Mouse (Mus musculus): ENCODE data around the gene Sccpdh. TPM values are rescaled to one million over a fixed set of nuclear protein-coding genes. Genes with fewer than 3 reads are reported as not detected.

The Sccpdh gene
- polyA plus RNA-seq, 1 experiment from 2014 or later: 114 TPM

DNA sequence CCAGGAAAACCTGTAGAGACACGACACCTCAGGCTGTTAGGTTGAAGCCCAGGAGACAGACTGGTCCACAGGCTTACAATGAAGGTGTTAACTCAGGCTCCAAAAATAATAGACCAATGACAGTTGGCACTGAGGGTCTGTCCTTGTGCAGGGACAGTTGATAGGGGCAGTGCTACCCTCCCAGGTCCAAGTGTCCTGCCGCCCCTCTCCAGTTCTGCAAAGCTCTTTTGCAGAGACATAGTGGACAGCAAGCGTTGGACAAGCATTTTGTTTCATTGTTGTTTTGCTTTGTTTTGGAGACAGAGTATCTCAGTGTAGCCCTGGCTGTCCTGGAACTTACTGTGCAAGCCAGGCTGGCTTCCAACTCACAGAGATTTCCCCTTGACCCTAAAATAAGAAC, 63.4 kb downstream of the Sccpdh start:
- Histone ChIP-seq H3K27ac (ENCODE audit: low read depth, low read length) (no peak overlapping the region), H3K4me1 (ENCODE audit: control insufficient read depth, insufficient read depth, low read length) (no peaks in the 10 kb centered on the region), H3K27me3 (replicated peaks; ENCODE audit: control insufficient read depth, insufficient read depth, low read length) (no peaks in the 10 kb centered on the region), H3K4me2 (ENCODE audit: low read length) (no peak overlapping the region), H3K9me3 (replicated peaks; ENCODE audit: control insufficient read depth, low read length) (no peaks in the 10 kb centered on the region), H3K36me3 (ENCODE audit: control insufficient read depth, insufficient read depth, low read length) (no peaks in the 10 kb centered on the region), H3K4me3 (ENCODE audit: low read depth, low read length) (no peak overlapping the region), H3K9ac (ENCODE audit: low read length) (no peak overlapping the region)
- WGBS: 90% methylated on average over 3 of the region's 3 CpGs
- no peak for ATAC-seq
- no peak for DNase-seq (ENCODE audit: low spot score)

DNA sequence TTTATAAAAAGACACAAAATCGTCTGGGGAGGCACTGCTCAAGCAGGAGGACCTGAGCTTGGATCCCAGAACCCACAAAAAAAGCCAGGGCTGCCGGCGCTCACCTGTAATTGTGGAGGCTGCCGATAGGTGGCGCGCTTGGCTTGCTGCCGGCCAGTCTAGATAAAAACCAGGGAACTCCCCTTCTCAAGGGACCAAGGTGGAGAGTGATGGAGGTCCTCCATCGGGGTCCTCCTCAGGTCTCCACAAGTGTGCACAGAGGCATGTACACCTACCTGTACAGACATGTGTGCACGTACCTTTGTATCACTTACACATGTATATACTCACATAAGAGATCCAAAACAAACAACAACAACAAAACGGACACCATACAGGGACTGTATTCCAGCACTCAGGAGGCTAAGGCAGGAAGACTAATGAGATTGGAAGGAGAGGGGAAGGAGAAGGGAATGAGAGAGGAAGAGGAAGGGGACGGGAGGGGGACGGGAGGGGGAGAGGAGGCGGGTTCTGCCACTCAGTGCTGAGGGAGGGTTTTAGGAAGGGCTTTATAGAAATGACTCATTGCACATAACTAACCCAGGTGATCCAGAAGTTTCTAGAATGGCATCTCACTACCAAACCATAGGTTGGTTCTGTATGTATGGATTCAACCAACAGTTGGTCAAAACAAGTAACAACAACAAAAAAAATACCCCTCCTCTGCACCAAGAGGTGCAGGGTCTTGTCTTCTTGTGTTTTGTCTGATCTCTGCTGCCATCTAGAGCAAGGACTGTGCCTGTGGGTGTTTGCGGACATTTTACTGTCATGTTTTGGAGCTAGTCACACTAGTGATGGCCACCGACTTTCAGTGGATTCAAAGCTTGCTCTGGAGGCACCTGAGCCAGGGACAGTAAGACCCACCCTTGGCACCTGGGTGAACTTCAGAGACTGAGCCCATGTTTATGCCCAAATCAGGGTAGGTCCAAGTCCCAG, 66.8 kb downstream of the Sccpdh start:
- 39% methylated on average over 15 of the region's 15 CpGs for WGBS
- no peak overlapping the region for H3K4me3 ChIP-seq (ENCODE audit: low read depth, low read length)

GRCm38 (mm10) chr1:179736483-179736882, 68.5 kb downstream of the Sccpdh start:
- H3K4me1 ChIP-seq (ENCODE audit: control insufficient read depth, insufficient read depth, low read length): no peaks in the 10 kb centered on the region
- no peak overlapping the region for H3K9ac ChIP-seq (ENCODE audit: low read length)
- WGBS: 84% methylated on average over 3 of the region's 3 CpGs
- no peak overlapping the region for H3K27ac ChIP-seq (ENCODE audit: low read depth, low read length)
- no peaks in the 10 kb centered on the region for H3K36me3 ChIP-seq (ENCODE audit: control insufficient read depth, insufficient read depth, low read length)
- no peaks in the 10 kb centered on the region for H3K9me3 ChIP-seq (replicated peaks; ENCODE audit: control insufficient read depth, low read length)
- no peak overlapping the region for H3K4me2 ChIP-seq (ENCODE audit: low read length)
- H3K27me3 ChIP-seq (replicated peaks; ENCODE audit: control insufficient read depth, insufficient read depth, low read length): no peaks in the 10 kb centered on the region
- ATAC-seq (no peak), DNase-seq (ENCODE audit: low spot score) (no peak)
- no peak overlapping the region for H3K4me3 ChIP-seq (ENCODE audit: low read depth, low read length)

More for the DNA sequence above, 66.8 kb downstream of the Sccpdh start:
- no peak for ATAC-seq
- Histone ChIP-seq H3K36me3 (ENCODE audit: control insufficient read depth, insufficient read depth, low read length) (no peaks in the 10 kb centered on the region), H3K27ac (ENCODE audit: low read depth, low read length) (no peak overlapping the region), H3K4me2 (ENCODE audit: low read length) (no peak overlapping the region), H3K27me3 (replicated peaks; ENCODE audit: control insufficient read depth, insufficient read depth, low read length) (no peaks in the 10 kb centered on the region), H3K9me3 (replicated peaks; ENCODE audit: control insufficient read depth, low read length) (no peaks in the 10 kb centered on the region), H3K4me1 (ENCODE audit: control insufficient read depth, insufficient read depth, low read length) (no peaks in the 10 kb centered on the region), H3K9ac (ENCODE audit: low read length) (no peak overlapping the region)
- DNase-seq (ENCODE audit: low spot score): peak; percentile 23

Other genes with a start within 250 kb of the Sccpdh start
- 18.2 and 26.1 TPM in 2 replicates for gene Smyd3, start 150.2 kb upstream of the Sccpdh start, polyA plus RNA-seq (2014; fragmentation: Nextera tagmentation; extraction: Ambion mirVana)
- 37.2 and 45.7 TPM in 2 replicates for gene Tfb2m, start 121.9 kb upstream of the Sccpdh start, polyA plus RNA-seq (2014; fragmentation: Nextera tagmentation; extraction: Ambion mirVana)
- gene Cnst, start 121.8 kb upstream of the Sccpdh start, polyA plus RNA-seq (2014; fragmentation: Nextera tagmentation; extraction: Ambion mirVana): 23.3 and 28.1 TPM in 2 replicates
- gene Kif28, start 77.1 kb downstream of the Sccpdh start, polyA plus RNA-seq (2014; fragmentation: Nextera tagmentation; extraction: Ambion mirVana): not detected in 2 replicates
- not detected in 2 replicates for gene Gm10518, start 135.2 kb downstream of the Sccpdh start, polyA plus RNA-seq (2014; fragmentation: Nextera tagmentation; extraction: Ambion mirVana)
- 17.1 and 20.6 TPM in 2 replicates for gene Ahctf1, start 135.5 kb downstream of the Sccpdh start, polyA plus RNA-seq (2014; fragmentation: Nextera tagmentation; extraction: Ambion mirVana)

All from forebrain, embryonic 14.5 days (tissue).